Mouse (Mus musculus) ES-Bruce4 (cell line): ENCODE measurements around the gene Med19. TPM values are rescaled to one million over a fixed set of nuclear protein-coding genes. Genes with fewer than 3 reads are reported as not detected.
A peak's percentile ranks its signal among the peaks of the same experiment; 100 is the strongest.
"Not testable (repeated sequence)": the region's sequence is repeated elsewhere in the genome, so short reads cannot be mapped to it uniquely, and the experiment has no call there.

Experiments
- H3K27ac ChIP-seq: 2 replicates; pipeline ENCODE4 v1.5.1; 2012; ENCODE audit warnings: low read length, inconsistent platforms; ENCODE audit not compliant: insufficient read depth
- H3K27me3 ChIP-seq: 2 replicates; pipeline ENCODE4 v1.6.1; 2012; ENCODE audit warnings: mild to moderate bottlenecking, low read length, inconsistent platforms; ENCODE audit not compliant: control insufficient read depth, poor library complexity, insufficient read depth, severe bottlenecking
- H3K36me3 ChIP-seq: 2 replicates; pipeline ENCODE4 v1.6.1; 2012; ENCODE audit warnings: inconsistent platforms, mild to moderate bottlenecking, low read length, moderate library complexity; ENCODE audit not compliant: control insufficient read depth, poor library complexity, insufficient read depth, severe bottlenecking
- H3K4me1 ChIP-seq: one replicate; pipeline ENCODE4 v1.8.1; 2011; ENCODE audit warnings: low read length; ENCODE audit not compliant: control insufficient read depth, insufficient read depth
- H3K4me3 ChIP-seq: 2 replicates; pipeline ENCODE4 v1.5.1; 2011; ENCODE audit warnings: low read depth, mild to moderate bottlenecking, low read length
- H3K9ac ChIP-seq: 2 replicates; pipeline ENCODE4 v1.6.1; 2012; ENCODE audit warnings: low read depth, mild to moderate bottlenecking, inconsistent platforms; ENCODE audit not compliant: poor library complexity, severe bottlenecking
- H3K9me3 ChIP-seq: replicated peaks from 2 replicates; pipeline ENCODE4 v1.6.1; 2012; ENCODE audit warnings: mild to moderate bottlenecking, low read length, inconsistent platforms; ENCODE audit not compliant: control insufficient read depth, poor library complexity, insufficient read depth, severe bottlenecking
- CTCF ChIP-seq: IDR thresholded peaks from one replicate; pipeline ENCODE4 v1.8.1; 2011; ENCODE audit warnings: low read depth, low read length
- EP300 ChIP-seq: IDR thresholded peaks from 2 replicates; pipeline ENCODE4 v1.6.1; 2011; ENCODE audit warnings: low read depth, low read length; ENCODE audit not compliant: insufficient read depth
- POLR2A ChIP-seq: IDR thresholded peaks from one replicate; pipeline ENCODE4 v1.8.1; 2011; ENCODE audit warnings: low read length; ENCODE audit not compliant: insufficient read depth
- polyA plus RNA-seq: library from polyadenylated mRNA; stranded (reverse); fragments of >200 nt; gene quantifications from 2 replicates; pipeline ENCODE4 v1.2.4, GENCODE M21; 2011; ENCODE audit warnings: low read depth; ENCODE audit not compliant: missing spikeins, insufficient read depth, insufficient read length

The Med19 gene
- polyA plus RNA-seq, 1 experiment = 66.1 TPM

- no peaks in the 10 kb centered on the region for H3K27me3 ChIP-seq
- H3K4me3 ChIP-seq = peak within 1 kb of the TSS; percentile 89
- H3K4me1 ChIP-seq = no peaks in the 10 kb centered on the region
- peak within 1 kb of the TSS; percentile 72 for H3K9ac ChIP-seq
- H3K27ac ChIP-seq = 0 out of 2 replicates have a peak within 1 kb of the TSS, but pooled peaks have one; percentile 15
- TF ChIP-seq EP300 (no peak), POLR2A (peak; percentile 97), CTCF (no peak)
- H3K9me3 ChIP-seq = no peaks in the 10 kb centered on the region
- peaks cover 22% of the 10 kb centered on the region for H3K36me3 ChIP-seq
Observed at GRCm38 (mm10) chr2:84727172-84727858, 49.1 kb downstream of the Med19 start, which contains the start of gene Clp1. Gene Clp1, minus strand, starts transcription at chr2:84727350.

- H3K27ac ChIP-seq, H3K27me3 ChIP-seq, H3K4me1 ChIP-seq: not testable (repeated sequence)
Observed at GRCm38 (mm10) chr2:84728191-84728590, 50.0 kb downstream of the Med19 start.

GRCm38 (mm10) chr2:84731206-84731605 lies 53.0 kb downstream of the Med19 start:
- H3K4me1 ChIP-seq = no peaks in the 10 kb centered on the region
- H3K9me3 ChIP-seq = no peaks in the 10 kb centered on the region
- H3K27me3 ChIP-seq = no peaks in the 10 kb centered on the region
- no peaks in the 10 kb centered on the region for H3K36me3 ChIP-seq
- no peak overlapping the region for H3K27ac ChIP-seq
- no peak overlapping the region for H3K9ac ChIP-seq
- no peak overlapping the region for H3K4me3 ChIP-seq
- TF ChIP-seq POLR2A = no peak
- TF ChIP-seq EP300 = no peak
- TF ChIP-seq CTCF = no peak

More at GRCm38 (mm10) chr2:84728191-84728590, 50.0 kb downstream of the Med19 start:
- H3K9me3 ChIP-seq, H3K9ac ChIP-seq, H3K4me3 ChIP-seq: not testable (repeated sequence)
- H3K36me3 ChIP-seq = peaks cover 19% of the 10 kb centered on the region

- H3K27ac ChIP-seq = no peak overlapping the region
- H3K4me1 ChIP-seq = no peaks in the 10 kb centered on the region
- TF ChIP-seq CTCF (no peak), POLR2A (no peak), EP300 (no peak)
- no peak overlapping the region for H3K4me3 ChIP-seq
- H3K9me3 ChIP-seq = no peaks in the 10 kb centered on the region
- no peaks in the 10 kb centered on the region for H3K36me3 ChIP-seq
- no peak overlapping the region for H3K9ac ChIP-seq
- H3K27me3 ChIP-seq = no peaks in the 10 kb centered on the region
Observed at GRCm38 (mm10) chr2:84732394-84732793, 54.2 kb downstream of the Med19 start.

- peak within 1 kb of the TSS; percentile 81 for H3K4me3 ChIP-seq
- no peaks in the 10 kb centered on the region for H3K9me3 ChIP-seq
- TF ChIP-seq POLR2A (no peak), EP300 (no peak), CTCF (no peak)
- no peak within 1 kb of the TSS for H3K27ac ChIP-seq
- H3K9ac ChIP-seq = no peak within 1 kb of the TSS
- no peaks in the 10 kb centered on the region for H3K4me1 ChIP-seq
- no peaks in the 10 kb centered on the region for H3K27me3 ChIP-seq
- H3K36me3 ChIP-seq = no peaks in the 10 kb centered on the region
Observed at GRCm38 (mm10) chr2:84733579-84734300, 55.5 kb downstream of the Med19 start, which contains the start of gene Ypel4. Gene Ypel4, plus strand, starts transcription at chr2:84734058.

- TF ChIP-seq POLR2A = no peak
- 0 out of 2 replicates have a peak, but pooled peaks have one; percentile 31 for TF ChIP-seq EP300
- no peaks in the 10 kb centered on the region for H3K4me1 ChIP-seq
Observed at GRCm38 (mm10) chr2:84734351-84734864, 56.2 kb downstream of the Med19 start.

More at GRCm38 (mm10) chr2:84734351-84734864, 56.2 kb downstream of the Med19 start:
- H3K4me3 ChIP-seq = peak overlapping the region; percentile 81
- no peak overlapping the region for H3K9ac ChIP-seq
- H3K27me3 ChIP-seq = no peaks in the 10 kb centered on the region
- H3K9me3 ChIP-seq = no peaks in the 10 kb centered on the region
- H3K36me3 ChIP-seq = no peaks in the 10 kb centered on the region
- H3K27ac ChIP-seq = no peak overlapping the region
